Mouse (Mus musculus): ENCODE data around the gene Uvssa. TPM values are rescaled to one million over a fixed set of nuclear protein-coding genes. Genes with fewer than 3 reads are reported as not detected.

Gene Uvssa
- polyA plus RNA-seq, 1 experiment from 2014 or later = 8.5 TPM

DNA sequence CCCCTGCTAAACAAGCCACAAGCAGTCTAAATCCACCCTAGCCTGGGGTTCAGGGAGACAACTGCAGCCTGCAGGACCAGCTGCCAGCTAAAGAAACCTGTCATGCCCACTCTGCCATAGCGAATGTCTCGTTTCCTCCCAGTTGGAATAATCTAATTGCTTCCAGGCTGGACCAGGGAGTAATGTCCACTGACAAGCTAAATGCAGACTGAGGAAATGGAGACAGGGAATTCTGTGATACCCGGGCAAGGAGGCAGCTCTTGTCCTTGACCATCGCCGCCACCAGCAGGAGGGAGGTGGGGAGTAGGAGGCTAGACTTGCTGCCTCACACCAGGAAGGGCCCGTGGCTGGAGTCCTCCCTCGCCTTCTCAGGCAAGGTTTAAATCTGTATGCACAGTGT is 86.0 kb downstream of the Uvssa start:
- Histone ChIP-seq H3K4me2 (no peak overlapping the region), H3K9me3 (no peaks in the 10 kb centered on the region), H3K9ac (no peak overlapping the region), H3K36me3 (no peaks in the 10 kb centered on the region), H3K4me3 (no peak overlapping the region), H3K27me3 (no peaks in the 10 kb centered on the region), H3K4me1 (no peaks in the 10 kb centered on the region), H3K27ac (no peak overlapping the region)
- WGBS = 57% methylated on average over 7 of the region's 7 CpGs
- ATAC-seq (ENCODE audit: borderline replicate concordance, extremely low read depth, low FRiP score, low TSS enrichment) = no peak

DNA sequence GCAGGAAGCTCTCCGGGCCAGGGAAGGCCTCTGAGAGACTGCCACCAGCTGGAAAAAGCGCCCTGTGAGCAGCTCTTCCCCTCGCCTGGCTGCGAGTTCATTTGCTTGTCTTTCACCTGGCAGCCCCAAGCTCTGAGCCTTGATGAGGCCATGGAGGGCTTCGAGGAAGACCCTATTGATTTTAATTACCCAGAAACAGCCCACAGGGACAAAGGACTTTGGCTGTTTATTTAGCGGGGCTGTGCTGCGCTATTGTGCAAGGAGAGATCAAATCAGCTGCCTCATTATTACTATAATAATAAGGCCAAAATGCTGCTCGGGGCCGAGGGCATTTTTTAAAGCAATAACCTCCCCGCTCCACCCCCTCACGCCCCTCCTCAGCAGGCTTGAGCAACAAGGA is 87.1 kb downstream of the Uvssa start:
- no peak overlapping the region for H3K4me3 ChIP-seq
- no peak overlapping the region for H3K27ac ChIP-seq
- H3K36me3 ChIP-seq = no peaks in the 10 kb centered on the region
- ATAC-seq (ENCODE audit: borderline replicate concordance, extremely low read depth, low FRiP score, low TSS enrichment) = no peak
- H3K9me3 ChIP-seq = no peaks in the 10 kb centered on the region
- no peaks in the 10 kb centered on the region for H3K27me3 ChIP-seq
- no peak overlapping the region for H3K4me2 ChIP-seq
- H3K9ac ChIP-seq = no peak overlapping the region
- H3K4me1 ChIP-seq = no peaks in the 10 kb centered on the region
- 53% methylated on average over 11 of the region's 11 CpGs for WGBS

Other genes with a start within 250 kb of the Uvssa start
- gene Spon2, start 160.1 kb upstream of the Uvssa start, polyA plus RNA-seq (2015; fragmentation: Nextera tagmentation; extraction: Ambion mirVana) = 21.3 and 26.4 TPM in 2 replicates
- gene Ctbp1, start 103.6 kb upstream of the Uvssa start, polyA plus RNA-seq (2015; fragmentation: Nextera tagmentation; extraction: Ambion mirVana) = 351 and 372 TPM in 2 replicates
- 124 and 130 TPM in 2 replicates for gene Maea, start 43.0 kb upstream of the Uvssa start, polyA plus RNA-seq (2015; fragmentation: Nextera tagmentation; extraction: Ambion mirVana)
- not detected in 2 replicates for gene Nkx1-1, start 55.4 kb downstream of the Uvssa start, polyA plus RNA-seq (2015; fragmentation: Nextera tagmentation; extraction: Ambion mirVana)

Data from lung, embryonic 15.5 days (tissue).